In the genomic region with DNA sequence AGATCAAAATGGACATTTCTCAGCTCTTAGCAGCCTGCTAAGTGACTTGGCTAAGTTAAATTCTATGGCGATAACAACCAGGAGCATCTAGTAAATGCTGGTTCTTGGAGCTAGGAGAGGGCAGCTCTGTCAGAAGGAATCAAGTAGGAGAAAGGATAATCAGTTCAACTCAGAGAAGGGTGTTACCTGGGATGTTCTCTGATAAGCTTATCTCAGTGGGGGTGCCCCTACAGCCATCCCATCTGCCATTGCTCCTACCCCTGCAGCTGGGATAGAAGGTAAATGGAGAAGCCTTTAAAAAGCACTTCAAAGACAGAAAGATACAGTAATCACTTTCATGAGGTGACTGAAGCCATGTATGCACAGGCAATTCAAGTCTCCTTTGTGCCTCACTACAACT, we compare ENCODE assay signal across 26 mouse cellular contexts.
"Had no signal": no experiment of that assay in that cellular context is flagged by ENCODE, and none has a peak within 500 bp of the region (broad histone marks: within the 10 kb centered on the region; RNA-seq: fewer than 3 reads in every experiment).

No protein-coding gene starts in this region.

- ATAC-seq: hindbrain, embryonic 16.5 days; inflammation-experienced regulatory T-cells, adult 6 months; intestine, embryonic 15.5 days; intestine, postnatal 0 days had no signal

- H3K27me3 ChIP-seq: heart, embryonic 13.5 days; heart, embryonic 15.5 days; hindbrain, embryonic 12.5 days; intestine, embryonic 15.5 days; limb, embryonic 13.5 days; limb, embryonic 15.5 days; liver, embryonic 15.5 days had no signal

- H3K9ac ChIP-seq: heart, embryonic 13.5 days; heart, embryonic 15.5 days; hindbrain, embryonic 12.5 days; hindbrain, embryonic 14.5 days; intestine, embryonic 15.5 days; limb, embryonic 13.5 days; limb, embryonic 15.5 days; liver, embryonic 15.5 days had no signal

- DNase-seq: gastrocnemius, adult 2 months; gastrocnemius, postnatal 10 days; gastrocnemius, postnatal 25 days; heart, adult 2 months; heart, postnatal 4 days; kidney, adult 18-20 months; kidney, adult 8-10 months; kidney, postnatal 10 days; kidney, postnatal 25 days; kidney, postnatal 4 days; left cerebral cortex, postnatal 4 days had no signal

- H3K4me1 ChIP-seq: heart, embryonic 13.5 days; heart, embryonic 15.5 days; hindbrain, embryonic 12.5 days; intestine, embryonic 15.5 days had no signal

- H3K27ac ChIP-seq: gastrocnemius, adult 2 months; heart, adult 2 months; heart, embryonic 13.5 days; heart, embryonic 15.5 days; hindbrain, embryonic 10.5 days; hindbrain, embryonic 12.5 days; hindbrain, embryonic 14.5 days; intestine, embryonic 15.5 days; layer of hippocampus, adult 2 months; left cerebral cortex, adult 2 months; limb, embryonic 13.5 days; limb, embryonic 15.5 days; liver, embryonic 15.5 days had no signal

- H3K4me2 ChIP-seq: heart, embryonic 11.5 days; heart, embryonic 13.5 days; heart, embryonic 15.5 days; hindbrain, embryonic 12.5 days; hindbrain, embryonic 14.5 days; intestine, embryonic 15.5 days; limb, embryonic 13.5 days; limb, embryonic 15.5 days; liver, embryonic 15.5 days had no signal

- H3K36me3 ChIP-seq: hindbrain, embryonic 12.5 days; intestine, embryonic 15.5 days had no signal

- H3K4me3 ChIP-seq: gastrocnemius, adult 2 months; heart, adult 2 months; heart, embryonic 13.5 days; heart, embryonic 15.5 days; hindbrain, embryonic 10.5 days; hindbrain, embryonic 12.5 days; intestine, embryonic 15.5 days; layer of hippocampus, adult 2 months; left cerebral cortex, adult 2 months; limb, embryonic 13.5 days; limb, embryonic 15.5 days; liver, embryonic 15.5 days had no signal

- H3K9me3 ChIP-seq: heart, embryonic 13.5 days; heart, embryonic 15.5 days; hindbrain, embryonic 10.5 days; hindbrain, embryonic 12.5 days; intestine, embryonic 15.5 days; limb, embryonic 13.5 days; limb, embryonic 15.5 days; liver, embryonic 15.5 days had no signal
